Mouse (Mus musculus) MEL (cell line): ENCODE results near the gene Esrrb. TPM values are rescaled to one million over a fixed set of nuclear protein-coding genes. Genes with fewer than 3 reads are reported as not detected.

ENCODE experiments used
- DNase-seq: peaks from one replicate; pipeline ENCODE4 v3.0.0; 2011; ENCODE audit warnings: low read depth, low spot score
- H3K27ac ChIP-seq: 2 replicates; pipeline ENCODE4 v1.5.1; 2012; ENCODE audit warnings: low read depth, mild to moderate bottlenecking, control low read depth, low read length, moderate library complexity; ENCODE audit not compliant: control insufficient read depth
- H3K27me3 ChIP-seq, 2 experiments: fragments of 150-350 bp in 1 of 2; sonication (generic) in 1 of 2; 2 replicates each; pipeline ENCODE4 v1.6.1; 2012; ENCODE audit warnings: low read length in 2 of 2, mild to moderate bottlenecking in 2 of 2, improper control_type of control experiment in 1 of 2, moderate library complexity in 1 of 2; ENCODE audit not compliant: insufficient read depth in 2 of 2, control insufficient read depth in 1 of 2
- H3K36me3 ChIP-seq, 2 experiments: 2 replicates each; pipeline ENCODE4 v1.6.1; 2012 to 2014; ENCODE audit warnings: low read length in 2 of 2, improper control_type of control experiment in 1 of 2, inconsistent platforms in 1 of 2, mild to moderate bottlenecking in 1 of 2; ENCODE audit not compliant: insufficient read depth in 2 of 2, control insufficient read depth in 1 of 2
- H3K4me1 ChIP-seq, 2 experiments: fragments of 150-350 bp in 1 of 2; sonication (generic) in 1 of 2; 2 replicates each; pipeline ENCODE4 v1.6.1; 2012; ENCODE audit warnings: low read length in 2 of 2, improper control_type of control experiment in 1 of 2, mild to moderate bottlenecking in 1 of 2; ENCODE audit not compliant: insufficient read depth in 2 of 2, control insufficient read depth in 1 of 2
- H3K4me3 ChIP-seq, 2 experiments: fragments of 150-350 bp in 1 of 2; sonication (generic) in 1 of 2; 2 replicates each; pipeline ENCODE4 v1.5.1; 2012; ENCODE audit warnings: low read depth in 2 of 2, low read length in 2 of 2, mild to moderate bottlenecking in 2 of 2, moderate library complexity in 2 of 2, control low read depth in 1 of 2, improper control_type of control experiment in 1 of 2; ENCODE audit not compliant: control insufficient read depth in 1 of 2, insufficient read depth in 1 of 2
- H3K79me2 ChIP-seq: 2 replicates; pipeline ENCODE4 v1.6.1; 2012; ENCODE audit warnings: mild to moderate bottlenecking, low read length, moderate library complexity; ENCODE audit not compliant: control insufficient read depth, poor library complexity, insufficient read depth
- H3K9ac ChIP-seq: 2 replicates; pipeline ENCODE4 v1.6.1; 2012; ENCODE audit warnings: low read depth, mild to moderate bottlenecking, control low read depth, low read length, moderate library complexity; ENCODE audit not compliant: control insufficient read depth, poor library complexity, severe bottlenecking
- H3K9me3 ChIP-seq: fragments of 150-350 bp; sonication (generic); replicated peaks from 2 replicates; pipeline ENCODE4 v1.6.1; 2012; ENCODE audit warnings: mild to moderate bottlenecking, low read length, improper control_type of control experiment, moderate library complexity; ENCODE audit not compliant: insufficient read depth
- BHLHE40 ChIP-seq: IDR thresholded peaks from 2 replicates; pipeline ENCODE4 v1.6.1; 2012; ENCODE audit warnings: low read depth, mild to moderate bottlenecking, inconsistent platforms, low read length, improper control_type of control experiment, borderline replicate concordance
- CHD1 ChIP-seq: IDR thresholded peaks from 2 replicates; pipeline ENCODE4 v1.6.1; 2012; ENCODE audit warnings: low read depth, mild to moderate bottlenecking, inconsistent platforms, low read length, improper control_type of control experiment
- CTCF ChIP-seq, 3 experiments: IDR thresholded peaks in 2 of 3; conservative IDR thresholded peaks in 1 of 3; 2 replicates each; pipeline ENCODE4 v1.5.1; 2011 to 2012; ENCODE audit warnings: low read length in 3 of 3, low read depth in 2 of 3, mild to moderate bottlenecking in 2 of 3, improper control_type of control experiment in 1 of 3, inconsistent platforms in 1 of 3, mixed read lengths in 1 of 3, moderate library complexity in 1 of 3; ENCODE audit not compliant: control insufficient read depth in 1 of 3, insufficient read depth in 1 of 3, poor library complexity in 1 of 3, severe bottlenecking in 1 of 3
- EP300 ChIP-seq, 2 experiments: IDR thresholded peaks; 2 replicates each; pipeline ENCODE4 v1.6.1; 2011; ENCODE audit warnings: improper control_type of control experiment in 2 of 2, low read length in 2 of 2, low read depth in 1 of 2, mild to moderate bottlenecking in 1 of 2
- ETS1 ChIP-seq: IDR thresholded peaks from 2 replicates; pipeline ENCODE4 v1.6.1; 2012; ENCODE audit warnings: low read depth, mild to moderate bottlenecking, inconsistent platforms, low read length, improper control_type of control experiment, moderate library complexity
- MXI1 ChIP-seq: IDR thresholded peaks from 2 replicates; pipeline ENCODE4 v1.6.1; 2011; ENCODE audit warnings: mild to moderate bottlenecking, low read depth, low read length, improper control_type of control experiment
- POLR2AphosphoS2 ChIP-seq: IDR thresholded peaks from 2 replicates; pipeline ENCODE4 v1.6.1; 2011; ENCODE audit warnings: low read length, improper control_type of control experiment
- RAD21 ChIP-seq: IDR thresholded peaks from 2 replicates; pipeline ENCODE4 v1.6.1; 2011; ENCODE audit warnings: mild to moderate bottlenecking, low read depth, low read length, improper control_type of control experiment
- RCOR1 ChIP-seq: IDR thresholded peaks from 2 replicates; pipeline ENCODE4 v1.6.1; 2012; ENCODE audit warnings: low read depth, mild to moderate bottlenecking, inconsistent platforms, low read length, improper control_type of control experiment
- TAL1 ChIP-seq: IDR thresholded peaks from 2 replicates; pipeline ENCODE4 v1.6.1; 2012; ENCODE audit warnings: mild to moderate bottlenecking, inconsistent platforms, low read length, moderate library complexity, mixed read lengths
- UBTF ChIP-seq: IDR thresholded peaks from 2 replicates; pipeline ENCODE4 v1.6.1; 2012; ENCODE audit warnings: low read depth, mild to moderate bottlenecking, inconsistent platforms, low read length, improper control_type of control experiment, moderate library complexity, borderline replicate concordance; ENCODE audit not compliant: insufficient read depth
- USF1 ChIP-seq: IDR thresholded peaks from 2 replicates; pipeline ENCODE4 v1.6.1; 2014; ENCODE audit warnings: low read depth, mild to moderate bottlenecking, inconsistent platforms, low read length, improper control_type of control experiment, moderate library complexity
- USF2 ChIP-seq, 2 experiments: IDR thresholded peaks; 2 replicates each; pipeline ENCODE4 v1.6.1; 2011 to 2012; ENCODE audit warnings: improper control_type of control experiment in 2 of 2, low read length in 2 of 2, borderline replicate concordance in 1 of 2, inconsistent platforms in 1 of 2, low read depth in 1 of 2, mild to moderate bottlenecking in 1 of 2; ENCODE audit not compliant: insufficient read depth in 1 of 2
- ZKSCAN1 ChIP-seq: IDR thresholded peaks from 2 replicates; pipeline ENCODE4 v1.6.1; 2012; ENCODE audit warnings: low read depth, mild to moderate bottlenecking, inconsistent platforms, low read length, improper control_type of control experiment, moderate library complexity
- polyA plus RNA-seq, 2 experiments: library from polyadenylated mRNA; stranded (reverse) in 1 of 2; unstranded in 1 of 2; fragments of >175 nt in 1 of 2; fragments of >200 nt in 1 of 2; gene quantifications; 2 replicates each; pipeline versions ENCODE4 v1.2.1 to v1.2.4; 2012; ENCODE audit warnings: low replicate concordance in 2 of 2, low read depth in 1 of 2; ENCODE audit not compliant: insufficient read length in 2 of 2, insufficient read depth in 1 of 2, missing spikeins in 1 of 2
- total RNA-seq: library from RNA; depleted of rRNA; stranded (reverse); fragments of 300-350 nt; gene quantifications from 2 replicates; pipeline ENCODE4 v1.2.3, GENCODE M21; 2012

Esrrb gene
- total and polyA plus RNA-seq, 3 experiments = not detected

GRCm38 (mm10) chr12:86508313-86508988, 147.5 kb downstream of the Esrrb start:
- no peaks in the 10 kb centered on the region for H3K36me3 ChIP-seq
- H3K27ac ChIP-seq = no peak overlapping the region
- no peaks in the 10 kb centered on the region for H3K27me3 ChIP-seq
- H3K4me3 ChIP-seq = no peak overlapping the region
- H3K9me3 ChIP-seq = no peaks in the 10 kb centered on the region
- no peaks in the 10 kb centered on the region for H3K79me2 ChIP-seq
- no peak for DNase-seq
- H3K4me1 ChIP-seq = no peaks in the 10 kb centered on the region
- no peak overlapping the region for H3K9ac ChIP-seq
- TF ChIP-seq ZKSCAN1 = no peak
- TF ChIP-seq CTCF (IDR thresholded peaks at IDR 0.05 in 2 of 3, conservative IDR thresholded peaks at IDR 0.05 in 1 of 3; ENCODE audit: control insufficient read depth in 1 of 3, insufficient read depth in 1 of 3, low read depth in 2 of 3, low read length in 3 of 3, poor library complexity in 1 of 3, severe bottlenecking in 1 of 3) = 0 out of 6 replicates have a peak, but pooled peaks of 1 of the 3 experiments have one; percentile 4

- Histone ChIP-seq H3K4me3 (no peak overlapping the region), H3K36me3 (no peaks in the 10 kb centered on the region), H3K9me3 (no peaks in the 10 kb centered on the region), H3K4me1 (no peaks in the 10 kb centered on the region), H3K9ac (no peak overlapping the region), H3K27me3 (no peaks in the 10 kb centered on the region), H3K79me2 (no peaks in the 10 kb centered on the region), H3K27ac (no peak overlapping the region)
- no peak for DNase-seq
- TF ChIP-seq RAD21 (no peak), POLR2AphosphoS2 (no peak), CHD1 (no peak), MXI1 (no peak), TAL1 (no peak), RCOR1 (no peak), BHLHE40 (no peak), USF2 (IDR thresholded peaks at IDR 0.05; ENCODE audit: borderline replicate concordance in 1 of 2, insufficient read depth in 1 of 2, low read depth in 1 of 2, low read length in 2 of 2) (no peak), UBTF (no peak), USF1 (no peak), ETS1 (no peak), EP300 (IDR thresholded peaks at IDR 0.05; ENCODE audit: low read depth in 1 of 2, low read length in 2 of 2) (no peak)
These were observed 148.7 kb downstream of the Esrrb start for GRCm38 (mm10) chr12:86509295-86510279.
